Mouse (Mus musculus) urinary bladder, postnatal 4 days (tissue): ENCODE results near the gene Fnbp1.

Experiments used
- DNase-seq, 2 experiments: peaks; one replicate each; pipeline ENCODE4 v3.0.0; 2021 to 2022; ENCODE audit warnings: low spot score in 2 of 2

Gene Fnbp1

GRCm38 (mm10) chr2:31150762-31151161 is 9.0 kb upstream of the Fnbp1 start:
- no peak for DNase-seq

- no peak for DNase-seq
These were observed 5.2 kb upstream of the Fnbp1 start for GRCm38 (mm10) chr2:31147054-31147453.

GRCm38 (mm10) chr2:31144901-31145300 is 3.1 kb upstream of the Fnbp1 start:
- no peak for DNase-seq

DNA sequence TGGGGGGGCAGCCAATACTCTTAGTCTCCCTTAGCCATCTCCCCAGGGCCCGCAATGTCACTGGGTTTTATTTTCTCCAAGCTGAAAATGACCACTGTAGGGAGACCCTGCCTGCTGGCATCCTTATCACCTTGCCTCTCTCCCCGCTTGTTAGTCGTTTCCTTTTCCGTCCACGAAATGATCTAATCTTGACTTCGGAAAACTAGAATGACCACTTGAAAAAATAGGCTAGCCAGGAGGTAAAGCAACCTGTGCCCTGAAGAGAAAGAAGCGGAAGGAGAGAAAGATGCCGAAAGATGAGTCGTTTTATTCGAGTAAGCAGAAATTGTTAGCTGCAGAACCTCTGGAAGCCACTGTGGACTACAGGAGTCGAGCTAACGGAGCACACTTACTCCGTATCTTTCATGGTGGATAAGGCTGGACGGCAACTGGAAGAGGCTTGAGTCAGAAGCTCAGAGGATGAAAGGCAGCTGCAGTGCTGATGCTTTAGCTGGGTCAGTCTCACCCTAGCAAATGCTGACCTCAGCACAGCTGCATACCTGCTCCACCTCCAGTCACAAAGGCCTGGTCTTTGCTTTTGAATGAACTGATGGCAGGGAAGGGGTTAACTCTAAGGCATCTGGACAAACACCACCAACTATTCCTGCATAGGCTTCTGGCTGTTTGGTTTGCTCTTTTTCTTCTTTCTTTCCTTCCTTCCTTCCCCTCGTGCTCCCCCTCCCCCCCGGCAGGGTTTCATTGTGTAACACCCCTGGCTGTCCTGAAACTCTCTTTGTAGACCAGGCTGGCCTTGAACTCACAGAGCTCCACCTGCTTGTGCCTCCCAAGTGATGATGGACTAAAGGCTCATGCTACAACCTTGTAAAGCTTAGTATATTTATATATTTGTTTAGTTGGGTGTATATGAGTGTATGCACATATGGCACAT is 2.2 kb upstream of the Fnbp1 start:
- no peak for DNase-seq

- no peak for DNase-seq
These were observed 1.5 kb upstream of the Fnbp1 start for GRCm38 (mm10) chr2:31143326-31143725.

DNA sequence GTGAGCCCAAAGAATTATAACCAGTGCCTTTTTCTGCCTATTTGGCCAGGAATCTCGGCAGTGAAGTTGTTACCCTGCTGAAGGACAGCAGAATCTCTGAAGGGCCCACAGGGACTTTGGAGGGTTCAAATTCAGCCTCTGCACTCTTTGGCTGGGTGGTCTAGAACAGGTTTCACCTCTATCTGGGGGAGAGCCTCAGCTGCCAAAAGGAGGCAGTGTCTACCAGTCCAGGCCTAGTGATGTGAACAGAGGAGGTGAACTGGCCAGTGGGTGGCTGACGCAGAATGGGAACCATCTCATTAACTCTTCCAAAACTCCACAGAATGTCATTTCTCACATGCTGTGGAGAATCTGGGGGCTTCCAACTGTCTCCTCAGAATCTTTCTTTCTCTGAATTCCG is 697 bp upstream of the Fnbp1 start:
- no peak for DNase-seq

- DNase-seq, result no peak
These were observed 538 bp downstream of the Fnbp1 start for GRCm38 (mm10) chr2:31141074-31141866.

DNA sequence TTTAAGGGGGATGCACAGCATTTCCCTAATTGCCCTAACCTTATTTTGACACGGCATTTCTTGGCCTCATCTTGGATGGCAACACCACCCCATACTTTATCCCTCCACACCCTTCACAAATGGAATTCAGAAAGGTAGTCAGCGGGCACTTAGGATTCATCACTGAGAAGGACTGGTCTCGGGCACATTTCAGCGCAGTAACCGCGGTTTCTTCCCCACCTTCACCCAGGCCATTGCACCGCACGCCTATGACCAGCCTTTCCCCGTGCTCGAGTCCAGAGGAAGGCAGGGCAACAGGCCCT is 1.1 kb downstream of the Fnbp1 start:
- no peak for DNase-seq

- DNase-seq, result no peak
These were observed 1.6 kb downstream of the Fnbp1 start for GRCm38 (mm10) chr2:31139991-31140771.

- DNase-seq, result no peak
These were observed 2.6 kb downstream of the Fnbp1 start for GRCm38 (mm10) chr2:31139174-31139632.

DNA sequence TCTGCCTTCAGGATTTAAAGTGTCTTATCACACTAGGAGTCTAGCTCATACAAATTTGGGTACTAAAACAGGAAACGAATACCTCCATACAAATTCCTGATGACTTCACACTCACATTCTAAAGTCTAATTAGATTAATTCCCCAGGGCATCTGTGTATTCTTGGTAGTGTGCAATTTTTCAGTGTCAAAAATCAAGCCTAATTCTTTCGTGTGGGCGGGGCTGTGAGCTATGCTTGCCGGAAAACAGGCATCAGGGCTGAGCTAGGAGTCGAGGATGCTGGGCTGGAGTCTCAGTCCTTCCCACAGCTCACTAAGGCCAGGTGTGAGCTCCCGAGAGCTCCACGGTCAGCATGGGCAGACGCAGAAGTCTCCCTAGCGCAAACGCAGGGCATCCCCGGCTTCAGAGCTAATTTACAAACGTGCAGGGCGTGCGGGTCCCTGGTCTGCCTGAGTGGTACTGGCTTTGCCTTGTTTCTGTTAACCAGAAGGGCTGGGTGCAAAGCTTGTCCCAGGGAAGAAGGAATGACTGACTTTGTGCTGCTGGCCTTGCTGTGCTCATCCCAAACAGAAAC is 4.7 kb downstream of the Fnbp1 start:
- DNase-seq, result no peak

- DNase-seq, result no peak
These were observed 5.5 kb downstream of the Fnbp1 start for GRCm38 (mm10) chr2:31136338-31136737.

DNA sequence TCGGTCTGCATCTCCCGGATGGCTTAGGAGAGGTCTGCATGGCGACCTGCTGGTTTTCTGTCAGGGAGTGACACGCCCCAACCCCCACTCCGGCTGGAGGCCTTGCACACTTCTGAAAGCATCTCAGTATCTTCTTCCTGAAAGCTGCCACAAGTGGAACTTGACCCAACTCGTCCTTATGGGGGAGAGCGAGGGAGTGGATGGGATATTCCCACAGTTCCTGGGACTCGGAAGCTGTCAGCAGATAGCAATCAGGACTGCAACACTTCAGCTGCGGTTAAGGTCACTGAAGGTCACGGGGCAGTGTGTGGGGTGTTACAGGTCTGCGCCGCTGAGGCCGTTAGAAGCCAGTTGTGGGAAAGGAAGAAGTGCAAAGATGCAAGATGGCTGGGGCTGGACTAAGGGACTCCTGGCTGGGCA is 6.3 kb downstream of the Fnbp1 start:
- DNase-seq, result no peak

DNA sequence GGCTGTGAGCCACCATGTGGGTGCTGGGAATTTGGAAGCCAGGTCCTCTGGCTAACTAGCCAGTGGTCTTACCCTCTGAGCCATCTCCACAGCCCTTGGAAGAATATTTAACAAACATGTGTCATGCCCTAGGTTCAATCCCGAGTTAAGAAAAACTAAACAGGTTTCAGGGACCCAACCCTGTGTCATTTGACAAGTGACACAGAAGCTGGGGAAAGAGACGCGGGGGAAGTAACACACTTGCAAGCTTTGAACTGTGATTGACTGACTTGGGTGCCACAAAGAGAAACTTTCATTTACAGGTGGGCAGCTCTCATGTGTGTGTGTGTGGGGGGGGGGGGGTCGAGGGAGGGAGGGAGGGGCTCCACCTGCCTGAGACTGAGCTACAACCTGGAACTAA is 7.8 kb downstream of the Fnbp1 start:
- DNase-seq, result no peak

GRCm38 (mm10) chr2:31132682-31133081 is 9.1 kb downstream of the Fnbp1 start:
- DNase-seq, result no peak

GRCm38 (mm10) chr2:31130815-31131299 is 11.0 kb downstream of the Fnbp1 start:
- no peak for DNase-seq

GRCm38 (mm10) chr2:31129742-31130518 is 11.9 kb downstream of the Fnbp1 start:
- DNase-seq, result no peak

GRCm38 (mm10) chr2:31127899-31128298 is 13.9 kb downstream of the Fnbp1 start:
- no peak for DNase-seq

GRCm38 (mm10) chr2:31127219-31127618 is 14.6 kb downstream of the Fnbp1 start:
- no peak for DNase-seq

- no peak for DNase-seq
These were observed 15.8 kb downstream of the Fnbp1 start for GRCm38 (mm10) chr2:31126048-31126447.

- no peak for DNase-seq
These were observed 16.7 kb downstream of the Fnbp1 start for GRCm38 (mm10) chr2:31125156-31125555.
